8 mouse cellular contexts compared by ENCODE assay signal in the genomic region with DNA sequence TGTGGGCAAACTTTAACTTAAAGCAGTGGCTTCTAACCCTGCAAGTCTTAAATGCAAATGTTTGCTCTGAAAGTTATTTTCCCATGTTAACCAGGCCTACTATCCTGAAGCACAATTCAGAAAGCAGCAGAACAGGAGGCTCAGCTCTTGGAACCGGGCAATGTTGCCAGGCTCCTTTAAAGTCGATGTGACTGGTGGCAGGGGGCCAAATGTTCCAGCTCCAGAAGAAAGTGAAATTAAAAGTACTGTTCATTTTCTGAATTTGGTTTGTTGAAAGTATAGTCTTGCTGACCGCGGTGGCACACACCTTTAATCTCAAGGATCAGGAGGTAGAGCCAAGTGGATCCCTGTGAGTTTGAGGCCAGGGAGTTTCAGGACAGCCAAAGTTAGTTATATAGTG.
DNase-seq lines count a peak whose midpoint lies in the region; ATAC-seq and TF ChIP-seq lines count a peak whose summit lies in the region.

No protein-coding gene starts in this region.

- H3K36me3 ChIP-seq in heart, postnatal 0 days (replicated peaks; ENCODE audit: control insufficient read depth, insufficient read depth, low read length): no peaks in the 10 kb centered on the region

- WGBS in heart, postnatal 0 days: 28% methylated on average over 4 of the region's 4 CpGs

- H3K9ac ChIP-seq in heart, postnatal 0 days (replicated peaks; ENCODE audit: low read depth, low read length): 0 out of 2 replicates have a peak overlapping the region, but pooled peaks have one; percentile 6

- H3K4me3 ChIP-seq in heart, postnatal 0 days (ENCODE audit: low read depth, low read length): no peak overlapping the region

- H3K27ac ChIP-seq in heart, postnatal 0 days (ENCODE audit: low read depth): peak overlapping the region; percentile 33

- H3K4me2 ChIP-seq in heart, postnatal 0 days (ENCODE audit: low read depth, low read length): no peak overlapping the region

- no peak for TF ChIP-seq EP300 in heart, postnatal 0 days (IDR thresholded peaks at IDR 0.05; ENCODE audit: low read depth)

- TF ChIP-seq CTCF in heart, postnatal 0 days (IDR thresholded peaks at IDR 0.05; ENCODE audit: low read depth): no peak

- H3K4me1 ChIP-seq in heart, postnatal 0 days (ENCODE audit: control insufficient read depth, insufficient read depth): peaks cover 34% of the 10 kb centered on the region

- no peaks in the 10 kb centered on the region for H3K27me3 ChIP-seq in heart, postnatal 0 days (ENCODE audit: control insufficient read depth, insufficient read depth, low read length)

- no peak for ATAC-seq in heart, postnatal 0 days (ENCODE audit: insufficient read depth, low read depth)

- DNase-seq in left cerebral cortex, adult 18-20 months (ENCODE audit: low spot score in 2 of 2): peak; percentile 60 to 61
- no peak for DNase-seq in left cerebral cortex, adult 11 months (ENCODE audit: low spot score)
- DNase-seq in cerebellum, adult 18-20 months: peak; percentile 63 to 65
- DNase-seq in heart, postnatal 0 days (ENCODE audit: low spot score): peak; percentile 59
- peak; percentile 67 to 76 for DNase-seq in kidney, postnatal 4 days
- DNase-seq in lung, postnatal 10 days: peak; percentile 77
- peak; percentile 21 for DNase-seq in testis, postnatal 14 days (ENCODE audit: low spot score)
- DNase-seq in retina, embryonic 14.5 days (ENCODE audit: low spot score): no peak

- no peaks in the 10 kb centered on the region for H3K9me3 ChIP-seq in heart, postnatal 0 days (replicated peaks; ENCODE audit: control insufficient read depth, low read length)

Comparison
In these comparisons a context has a peak if more than half of its experiments do, and no peak if none do; other contexts are left out.
1. DNase-seq: peak in left cerebral cortex, adult 18-20 months (2 of 2), cerebellum, adult 18-20 months (2 of 2), heart, postnatal 0 days (single experiment), kidney, postnatal 4 days (2 of 2), lung, postnatal 10 days (single experiment) and testis, postnatal 14 days (single experiment); none in left cerebral cortex, adult 11 months (single experiment) and retina, embryonic 14.5 days (single experiment).